Mouse (Mus musculus): Measurements from ENCODE around the gene C1qtnf5. TPM values are rescaled to one million over a fixed set of nuclear protein-coding genes. Genes with fewer than 3 reads are reported as not detected.

The C1qtnf5 gene
- polyA plus RNA-seq, 1 experiment, result 25.4 TPM

GRCm38 (mm10) chr9:44085276-44085675, 21.8 kb upstream of the C1qtnf5 start:
- H3K27ac ChIP-seq (ENCODE audit: insufficient read depth, low read length), result no peak overlapping the region
- peak overlapping the region; percentile 46 for H3K4me3 ChIP-seq (ENCODE audit: insufficient read depth, low read length)
- TF ChIP-seq POLR2A (IDR thresholded peaks at IDR 0.05; ENCODE audit: low read depth, low read length) (no peak), CTCF (IDR thresholded peaks at IDR 0.05; ENCODE audit: borderline replicate concordance, insufficient read depth, low read length) (no peak)
- peaks cover 8% of the 10 kb centered on the region for H3K4me1 ChIP-seq (ENCODE audit: control insufficient read depth, insufficient read depth, low read length)

GRCm38 (mm10) chr9:44085741-44086665, 21.0 kb upstream of the C1qtnf5 start:
- no peak for TF ChIP-seq POLR2A (IDR thresholded peaks at IDR 0.05; ENCODE audit: low read depth, low read length)
- no peak for TF ChIP-seq CTCF (IDR thresholded peaks at IDR 0.05; ENCODE audit: borderline replicate concordance, insufficient read depth, low read length)
- Histone ChIP-seq H3K27ac (ENCODE audit: insufficient read depth, low read length) (no peak overlapping the region), H3K4me3 (ENCODE audit: insufficient read depth, low read length) (no peak overlapping the region), H3K4me1 (ENCODE audit: control insufficient read depth, insufficient read depth, low read length) (peaks cover 8% of the 10 kb centered on the region)

GRCm38 (mm10) chr9:44086960-44087359, 20.1 kb upstream of the C1qtnf5 start:
- H3K27ac ChIP-seq (ENCODE audit: insufficient read depth, low read length), result no peak overlapping the region
- peaks cover 8% of the 10 kb centered on the region for H3K4me1 ChIP-seq (ENCODE audit: control insufficient read depth, insufficient read depth, low read length)
- no peak for TF ChIP-seq CTCF (IDR thresholded peaks at IDR 0.05; ENCODE audit: borderline replicate concordance, insufficient read depth, low read length)
- TF ChIP-seq POLR2A (IDR thresholded peaks at IDR 0.05; ENCODE audit: low read depth, low read length), result no peak
- no peak overlapping the region for H3K4me3 ChIP-seq (ENCODE audit: insufficient read depth, low read length)

DNA sequence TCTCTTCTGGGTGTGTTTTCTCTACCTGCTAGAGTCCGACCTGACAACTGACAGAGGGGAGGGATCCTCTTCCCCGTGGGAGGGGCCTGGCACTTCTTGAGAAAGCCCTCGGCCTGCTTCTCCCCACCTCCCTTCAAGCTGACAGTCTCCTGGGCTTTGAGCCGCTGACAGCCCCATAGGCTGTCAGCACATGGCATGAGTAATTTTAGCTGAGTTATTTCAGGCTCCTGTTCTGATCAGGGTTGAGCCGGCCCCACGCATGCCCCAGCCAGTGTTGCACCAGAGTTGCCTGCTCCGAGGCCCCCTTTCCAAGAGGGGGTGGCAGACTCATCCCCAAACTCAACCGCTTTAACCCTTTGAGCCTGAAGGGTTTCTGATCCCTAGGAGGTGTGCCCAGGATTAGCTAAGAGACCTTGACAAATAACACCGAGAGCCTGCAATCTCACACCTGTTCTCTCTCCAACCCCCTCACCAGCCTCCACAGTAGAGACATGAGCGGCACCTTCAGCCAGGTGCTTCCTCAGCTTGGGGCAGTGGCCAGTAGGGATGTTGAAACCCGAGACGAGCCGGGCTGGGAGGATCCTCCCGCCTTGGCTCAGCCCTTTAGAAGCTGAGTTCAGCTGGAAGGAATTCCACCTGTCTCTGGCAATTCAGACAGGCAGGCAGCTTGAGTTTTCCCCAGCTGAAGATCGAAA, 19.1 kb upstream of the C1qtnf5 start:
- H3K4me1 ChIP-seq (ENCODE audit: control insufficient read depth, insufficient read depth, low read length), result peaks cover 8% of the 10 kb centered on the region

GRCm38 (mm10) chr9:44088877-44089608, 18.0 kb upstream of the C1qtnf5 start:
- no peak overlapping the region for H3K27ac ChIP-seq (ENCODE audit: insufficient read depth, low read length)
- TF ChIP-seq CTCF (IDR thresholded peaks at IDR 0.05; ENCODE audit: borderline replicate concordance, insufficient read depth, low read length) (no peak), POLR2A (IDR thresholded peaks at IDR 0.05; ENCODE audit: low read depth, low read length) (no peak)
- H3K4me3 ChIP-seq (ENCODE audit: insufficient read depth, low read length), result no peak overlapping the region
- H3K4me1 ChIP-seq (ENCODE audit: control insufficient read depth, insufficient read depth, low read length), result 0 out of 2 replicates have a peak, but pooled peaks cover 3% of the 10 kb centered on the region

More for the DNA sequence above, 19.1 kb upstream of the C1qtnf5 start:
- no peak overlapping the region for H3K4me3 ChIP-seq (ENCODE audit: insufficient read depth, low read length)
- no peak for TF ChIP-seq CTCF (IDR thresholded peaks at IDR 0.05; ENCODE audit: borderline replicate concordance, insufficient read depth, low read length)
- TF ChIP-seq POLR2A (IDR thresholded peaks at IDR 0.05; ENCODE audit: low read depth, low read length), result no peak
- no peak overlapping the region for H3K27ac ChIP-seq (ENCODE audit: insufficient read depth, low read length)

DNA sequence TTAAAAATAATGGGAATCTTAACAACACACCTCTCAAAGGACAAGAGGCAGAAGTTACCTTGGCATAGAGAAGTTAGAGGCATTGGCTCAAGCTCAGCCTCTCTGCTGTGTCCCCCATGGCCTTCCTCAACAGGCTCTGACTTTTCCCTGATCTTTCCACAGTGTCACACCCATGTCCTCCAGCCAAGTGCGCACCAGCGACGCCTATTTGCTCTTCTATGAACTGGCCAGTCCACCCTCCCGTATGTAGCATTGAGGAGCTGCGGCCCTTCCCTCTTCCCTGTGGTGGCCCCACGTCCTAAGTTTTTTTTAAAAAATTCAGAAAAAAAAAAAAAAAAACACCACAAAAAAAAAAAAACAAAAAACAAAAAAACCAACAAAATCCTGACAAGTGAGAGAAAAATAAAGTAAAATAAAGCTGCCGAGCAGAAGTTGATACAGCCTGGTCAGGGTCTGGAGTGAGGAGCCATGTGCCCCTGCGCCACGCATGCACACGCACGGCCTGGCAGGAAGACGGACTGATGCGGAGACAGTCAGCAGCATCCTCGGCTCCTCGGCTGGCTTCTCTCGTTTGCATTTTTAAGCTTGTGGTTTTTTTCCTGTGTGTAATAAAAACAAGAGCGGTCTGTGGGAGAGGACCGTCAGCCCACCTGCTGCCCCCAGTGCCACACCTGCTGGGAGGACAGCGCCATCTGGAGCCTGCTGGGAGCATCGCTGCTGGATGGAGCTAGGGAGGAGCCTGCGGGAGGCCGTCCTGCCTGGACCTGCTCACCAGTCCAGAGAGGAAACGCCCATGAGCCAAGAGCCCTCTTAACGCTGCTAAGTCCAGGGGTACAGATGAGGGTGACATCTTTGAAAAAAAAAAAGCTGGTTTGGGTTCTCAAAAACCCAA, 13.2 kb upstream of the C1qtnf5 start:
- TF ChIP-seq POLR2A (IDR thresholded peaks at IDR 0.05; ENCODE audit: low read depth, low read length) (no peak), CTCF (IDR thresholded peaks at IDR 0.05; ENCODE audit: borderline replicate concordance, insufficient read depth, low read length) (peak; percentile 84)
- H3K27ac ChIP-seq (ENCODE audit: insufficient read depth, low read length), result no peak overlapping the region
- no peaks in the 10 kb centered on the region for H3K4me1 ChIP-seq (ENCODE audit: control insufficient read depth, insufficient read depth, low read length)
- no peak overlapping the region for H3K4me3 ChIP-seq (ENCODE audit: insufficient read depth, low read length)

- no peak for TF ChIP-seq CTCF (IDR thresholded peaks at IDR 0.05; ENCODE audit: borderline replicate concordance, insufficient read depth, low read length)
- no peak for TF ChIP-seq POLR2A (IDR thresholded peaks at IDR 0.05; ENCODE audit: low read depth, low read length)
- H3K4me1 ChIP-seq (ENCODE audit: control insufficient read depth, insufficient read depth, low read length), result no peaks in the 10 kb centered on the region
- no peak overlapping the region for H3K4me3 ChIP-seq (ENCODE audit: insufficient read depth, low read length)
- no peak overlapping the region for H3K27ac ChIP-seq (ENCODE audit: insufficient read depth, low read length)
These were observed 12.3 kb upstream of the C1qtnf5 start for GRCm38 (mm10) chr9:44094737-44095136.

DNA sequence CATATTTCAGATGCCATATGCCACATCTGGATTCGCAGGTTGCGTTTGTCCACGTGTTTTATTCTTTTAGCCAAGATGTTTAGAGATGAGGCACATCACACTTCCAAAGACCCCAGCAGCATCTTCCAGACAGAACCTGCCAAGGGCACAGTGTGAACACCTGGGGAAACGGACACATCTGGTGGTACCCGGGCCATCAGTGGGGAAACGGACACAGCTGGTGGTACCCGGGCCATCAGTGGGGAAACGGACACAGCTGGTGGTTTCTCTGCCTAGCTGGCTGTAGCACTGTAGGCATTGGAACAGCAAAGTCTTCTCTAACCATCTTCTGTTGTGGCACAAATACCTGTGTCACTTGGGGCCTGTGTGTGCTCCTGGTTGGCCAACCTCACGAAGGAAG, 11.3 kb upstream of the C1qtnf5 start:
- Histone ChIP-seq H3K4me1 (ENCODE audit: control insufficient read depth, insufficient read depth, low read length) (no peaks in the 10 kb centered on the region), H3K4me3 (ENCODE audit: insufficient read depth, low read length) (no peak overlapping the region), H3K27ac (ENCODE audit: insufficient read depth, low read length) (no peak overlapping the region)
- TF ChIP-seq CTCF (IDR thresholded peaks at IDR 0.05; ENCODE audit: borderline replicate concordance, insufficient read depth, low read length), result no peak
- TF ChIP-seq POLR2A (IDR thresholded peaks at IDR 0.05; ENCODE audit: low read depth, low read length), result no peak

- H3K27ac ChIP-seq (ENCODE audit: insufficient read depth, low read length), result no peak overlapping the region
- H3K4me3 ChIP-seq (ENCODE audit: insufficient read depth, low read length), result no peak overlapping the region
- H3K4me1 ChIP-seq (ENCODE audit: control insufficient read depth, insufficient read depth, low read length), result no peaks in the 10 kb centered on the region
- TF ChIP-seq POLR2A (IDR thresholded peaks at IDR 0.05; ENCODE audit: low read depth, low read length), result no peak
- no peak for TF ChIP-seq CTCF (IDR thresholded peaks at IDR 0.05; ENCODE audit: borderline replicate concordance, insufficient read depth, low read length)
These were observed 10.5 kb upstream of the C1qtnf5 start for GRCm38 (mm10) chr9:44096536-44096935.
